Mouse (Mus musculus) granulocyte monocyte progenitor cell, adult 5-6 weeks (primary cell): ENCODE measurements around the gene Timm17b. TPM values are rescaled to one million over a fixed set of nuclear protein-coding genes. Genes with fewer than 3 reads are reported as not detected.
"Not testable (repeated sequence)": the region's sequence is repeated elsewhere in the genome, so short reads cannot be mapped to it uniquely, and the experiment has no call there.

Experiments
- ATAC-seq: replicated peaks from 2 replicates; pipeline ENCODE4 v1.8.0; 2016; ENCODE audit warnings: mild to moderate bottlenecking, moderate TSS enrichment, inconsistent platforms; ENCODE audit not compliant: poor library complexity, severe bottlenecking
- total RNA-seq, 2 experiments: library from RNA; stranded (forward) in 1 of 2; stranded (reverse) in 1 of 2; fragments of 200-712, 200-1000 nt in 1 of 2; fragments of >200 nt in 1 of 2; fragmentation: Nextera tagmentation in 1 of 2; gene quantifications; 2 replicates each; pipeline ENCODE4 v1.2.3; 2014 to 2017

Gene Timm17b
- total RNA-seq (2014; fragmentation: Nextera tagmentation) (80.9 and 119 TPM in 2 replicates), total RNA-seq (2017) (62.7 and 111 TPM in 2 replicates)

GRCm38 (mm10) chrX:7898880-7899874 lies at the start of gene Timm17b, which contains the start of gene Pqbp1:
Gene Timm17b (plus strand): TSS chrX:7899357.
Gene Pqbp1 (minus strand): TSS chrX:7899269.
- peak; percentile 93 for ATAC-seq

DNA sequence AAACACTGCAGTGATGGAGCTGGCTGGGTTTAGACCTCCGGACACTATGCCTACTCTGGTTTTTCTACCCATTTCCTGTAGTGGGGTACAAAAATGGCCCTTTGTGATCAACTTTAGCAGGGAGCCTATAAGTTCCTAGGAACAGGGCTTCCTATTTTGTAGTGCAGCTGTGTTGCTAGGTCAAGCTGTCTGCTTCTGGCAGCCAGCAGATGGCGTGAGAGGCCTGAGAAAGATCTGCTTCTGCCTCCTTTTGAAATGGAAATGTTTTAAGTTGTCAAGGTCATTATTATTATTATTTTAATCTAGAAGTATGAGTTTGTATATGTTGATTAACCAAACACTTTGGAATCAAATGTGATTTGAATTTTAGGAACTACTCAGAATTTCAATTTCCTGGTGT lies 44.6 kb upstream of the Timm17b start:
- ATAC-seq = peak; percentile 80

GRCm38 (mm10) chrX:7859191-7859753 lies 39.9 kb upstream of the Timm17b start:
- peak; percentile 44; the same call in 1 of the 2 replicates for ATAC-seq

- no peak for ATAC-seq
Observed at GRCm38 (mm10) chrX:7863181-7863580, 36.0 kb upstream of the Timm17b start.

GRCm38 (mm10) chrX:7864551-7864950 lies 34.6 kb upstream of the Timm17b start:
- ATAC-seq = peak; percentile 66

DNA sequence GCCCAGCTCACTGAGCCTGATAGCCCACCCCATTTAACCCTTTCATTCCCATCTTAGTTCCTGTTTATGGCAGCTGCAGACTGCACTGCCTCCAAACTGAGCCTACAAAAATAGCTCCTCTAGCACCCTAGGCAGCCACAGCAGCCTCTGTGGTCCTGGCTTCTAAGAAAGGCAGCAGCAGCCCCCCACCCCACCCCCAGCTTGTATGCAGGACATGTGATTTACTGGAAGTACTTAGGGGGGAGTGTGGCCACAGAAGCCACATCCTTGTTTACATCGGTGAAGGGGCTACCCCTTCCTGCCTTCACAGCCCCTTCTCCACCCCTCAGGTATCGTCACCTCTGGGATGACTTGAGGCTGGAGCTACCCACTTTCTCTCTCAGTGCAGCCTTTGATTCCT lies 33.8 kb upstream of the Timm17b start:
- ATAC-seq = peak; percentile 55

- peak; percentile 38 for ATAC-seq
Observed at GRCm38 (mm10) chrX:7865786-7866185, 33.4 kb upstream of the Timm17b start.

- ATAC-seq = no peak
Observed at GRCm38 (mm10) chrX:7867141-7867540, 32.0 kb upstream of the Timm17b start.

DNA sequence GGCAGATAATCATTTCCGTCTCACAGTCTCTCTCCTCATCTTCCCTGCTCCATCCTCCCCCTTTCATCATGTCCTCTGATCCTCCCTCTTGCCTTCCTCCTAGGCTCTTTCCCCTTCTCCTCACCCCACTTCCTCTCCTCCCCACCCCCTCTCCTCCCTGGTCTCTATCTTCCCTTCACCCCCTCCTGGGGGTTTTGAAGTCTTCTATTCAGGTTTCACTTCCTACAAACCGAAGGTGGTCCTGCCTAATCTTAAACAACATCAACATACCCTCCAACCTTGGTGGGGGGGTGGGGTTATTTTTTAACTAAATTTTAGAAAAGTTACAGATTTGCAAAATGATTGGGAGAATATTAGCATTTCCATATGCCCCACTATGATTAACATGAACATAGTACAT lies 30.7 kb upstream of the Timm17b start:
- ATAC-seq = no peak

DNA sequence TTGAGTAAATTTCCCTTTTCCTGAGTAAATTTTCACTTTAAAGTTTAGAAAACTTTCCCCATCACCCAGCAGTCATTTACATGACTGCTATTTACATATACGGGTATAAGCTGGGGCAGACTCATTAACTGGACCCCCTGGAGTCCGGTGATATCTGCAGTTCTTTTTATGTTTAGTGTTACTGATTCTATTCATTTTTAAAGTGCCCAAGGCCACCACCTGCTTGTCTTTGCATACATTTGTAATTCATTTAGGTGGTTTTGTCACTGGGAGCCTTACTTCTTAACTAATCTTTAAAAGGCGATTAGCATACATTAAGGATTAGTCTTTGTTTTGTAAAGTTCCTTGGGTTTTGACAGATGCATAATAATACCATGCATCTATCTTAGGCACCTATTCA lies 29.3 kb upstream of the Timm17b start:
- ATAC-seq = no peak

GRCm38 (mm10) chrX:7878007-7878419 lies 21.1 kb upstream of the Timm17b start, which contains the start of gene Pim2:
Gene Pim2 (plus strand): TSS chrX:7878262.
- ATAC-seq = peak; percentile 89

GRCm38 (mm10) chrX:7878495-7878894 lies 20.7 kb upstream of the Timm17b start:
- 0 out of 2 replicates have a peak, but pooled peaks have one; percentile 9 for ATAC-seq

GRCm38 (mm10) chrX:7879819-7880218 lies 19.3 kb upstream of the Timm17b start:
- peak; percentile 65 for ATAC-seq

- ATAC-seq = peak; percentile 82
Observed at GRCm38 (mm10) chrX:7883841-7884567, 15.2 kb upstream of the Timm17b start, which contains the start of gene Slc35a2. Gene Slc35a2 (plus strand): TSS chrX:7884028.

DNA sequence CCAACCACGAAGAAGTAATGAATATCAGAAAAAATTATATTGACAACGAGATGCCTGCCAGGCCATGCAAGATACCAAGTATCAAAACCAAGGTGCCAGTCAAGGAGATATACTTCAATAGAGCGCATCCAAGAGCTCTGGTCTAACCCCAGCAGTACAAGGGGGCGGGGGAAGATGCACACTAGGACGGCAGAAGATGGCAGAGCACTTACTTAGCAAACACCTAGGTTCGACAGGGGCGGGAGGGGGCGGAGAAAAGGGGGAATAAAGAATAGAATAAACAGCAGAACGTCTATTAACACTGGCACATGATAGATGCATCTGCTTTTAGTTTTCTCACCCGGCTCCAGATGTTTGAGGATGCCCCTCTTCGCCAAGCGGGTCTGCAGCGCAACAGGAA lies 946 bp upstream of the Timm17b start:
- no peak for ATAC-seq

DNA sequence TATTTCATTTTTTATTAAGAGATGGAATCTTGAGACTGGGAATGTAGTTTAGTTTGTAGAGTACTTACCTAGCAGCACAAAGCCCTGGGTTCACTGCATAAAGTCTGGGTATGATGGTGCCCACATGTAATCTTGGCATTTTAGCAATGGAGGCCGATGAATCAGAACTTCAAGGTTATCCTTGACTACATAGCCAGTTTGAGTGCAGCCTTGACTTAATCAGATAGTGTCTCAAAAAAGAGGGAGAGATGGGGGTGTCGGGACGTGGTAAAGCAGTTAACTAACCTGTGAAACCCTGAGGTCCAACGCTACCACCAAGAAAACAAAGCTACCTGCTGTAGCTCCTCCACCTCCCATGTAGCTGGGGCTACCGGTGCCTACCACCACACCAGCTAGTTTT lies 5.3 kb downstream of the Timm17b start:
- no peak for ATAC-seq

DNA sequence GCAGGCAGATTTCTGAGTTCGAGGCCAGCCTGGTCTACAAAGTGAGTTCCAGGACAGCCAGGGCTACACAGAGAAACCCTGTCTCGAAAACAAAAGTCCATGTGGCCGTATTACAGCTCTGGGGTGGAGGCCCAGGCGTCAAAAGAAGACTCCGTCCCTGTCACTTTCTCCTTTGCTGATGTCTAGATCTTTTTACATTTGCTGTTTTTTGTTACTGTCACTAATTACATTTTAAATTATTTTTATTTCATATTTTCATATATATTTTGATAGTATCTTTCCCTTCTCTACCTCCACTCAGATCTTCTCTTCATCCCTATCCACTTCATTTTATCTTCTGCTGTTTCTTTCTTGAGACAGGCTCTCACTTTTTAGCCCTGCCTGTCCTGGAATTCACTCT lies 8.6 kb downstream of the Timm17b start, which contains the start of gene Gm10491:
Gene Gm10491 (minus strand): TSS at position 101 of the 400 bp plus-strand sequence.
- ATAC-seq = no peak

- not testable (repeated sequence) for ATAC-seq
Observed at GRCm38 (mm10) chrX:7909242-7909641, 10.1 kb downstream of the Timm17b start, which contains the start of gene Gm10490. Gene Gm10490 (plus strand): TSS chrX:7909542.

DNA sequence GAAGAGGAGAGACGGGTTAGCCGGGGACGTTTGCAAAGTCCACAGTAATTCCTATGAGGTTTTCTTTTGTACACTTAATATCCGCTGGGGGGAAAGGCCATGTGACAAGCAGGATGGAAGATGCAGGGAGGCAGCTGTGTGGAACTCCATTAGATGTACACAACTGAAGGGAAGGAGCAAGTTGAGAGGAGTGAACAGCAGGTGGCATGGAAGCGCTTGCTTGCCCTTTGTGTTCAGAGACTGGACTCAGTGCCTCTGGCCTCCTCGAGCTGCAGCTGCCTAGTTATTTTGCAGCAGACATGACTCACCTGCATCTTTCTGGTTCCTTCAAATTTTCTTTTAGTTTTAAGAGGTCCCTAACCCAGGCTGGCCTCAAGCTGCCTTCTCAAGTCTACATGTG lies 11.3 kb downstream of the Timm17b start:
- ATAC-seq = no peak

- peak; percentile 69 for ATAC-seq
Observed at GRCm38 (mm10) chrX:7915669-7916068, 16.5 kb downstream of the Timm17b start.
